Mouse (Mus musculus) testis, adult 2 months (tissue): Measurements from ENCODE around the gene Rasa3. TPM values are rescaled to one million over a fixed set of nuclear protein-coding genes. Genes with fewer than 3 reads are reported as not detected.

Source experiments
- H3K27ac ChIP-seq: fragments of 200-500 bp; 2 replicates; pipeline ENCODE4 v1.5.1; 2012; ENCODE audit warnings: low read depth, low read length; ENCODE audit not compliant: control insufficient read depth, insufficient read depth
- H3K27me3 ChIP-seq: fragments of 200-500 bp; 2 replicates; pipeline ENCODE4 v1.6.1; 2012; ENCODE audit warnings: mild to moderate bottlenecking, low read length, moderate library complexity; ENCODE audit not compliant: control insufficient read depth, insufficient read depth
- H3K36me3 ChIP-seq: fragments of 200-500 bp; 2 replicates; pipeline ENCODE4 v1.6.1; 2012; ENCODE audit warnings: mild to moderate bottlenecking, low read length; ENCODE audit not compliant: control insufficient read depth, insufficient read depth
- H3K4me1 ChIP-seq: fragments of 200-500 bp; 2 replicates; pipeline ENCODE4 v1.6.1; 2012; ENCODE audit warnings: low read length; ENCODE audit not compliant: control insufficient read depth, insufficient read depth
- H3K4me3 ChIP-seq: fragments of 200-500 bp; 2 replicates; pipeline ENCODE4 v1.5.1; 2012; ENCODE audit warnings: low read depth, mild to moderate bottlenecking, low read length, moderate library complexity, mixed read lengths; ENCODE audit not compliant: control insufficient read depth
- CTCF ChIP-seq: fragments of 200-500 bp; IDR thresholded peaks from 2 replicates; pipeline ENCODE4 v1.5.1; 2012; ENCODE audit warnings: low read depth, mild to moderate bottlenecking, inconsistent platforms, low read length, moderate library complexity; ENCODE audit not compliant: control insufficient read depth, insufficient read depth, insufficient replicate concordance
- POLR2A ChIP-seq: fragments of 200-500 bp; IDR thresholded peaks from 2 replicates; pipeline ENCODE4 v1.6.1; 2012; ENCODE audit warnings: low read depth, mild to moderate bottlenecking, inconsistent platforms, low read length, moderate library complexity; ENCODE audit not compliant: control insufficient read depth
- polyA plus RNA-seq: library from polyadenylated mRNA; depleted of rRNA; stranded (reverse); fragments of >200 nt; gene quantifications from 2 replicates; pipeline ENCODE4 v1.2.3, GENCODE M21; 2012

Gene Rasa3
- polyA plus RNA-seq, 1 experiment = 41.0 TPM

- no peak overlapping the region for H3K27ac ChIP-seq
- TF ChIP-seq POLR2A = no peak
- no peaks in the 10 kb centered on the region; the same call in none of the 2 replicates for H3K4me1 ChIP-seq
- no peaks in the 10 kb centered on the region for H3K36me3 ChIP-seq
- H3K4me3 ChIP-seq = no peak overlapping the region
- no peaks in the 10 kb centered on the region for H3K27me3 ChIP-seq
Observed at GRCm38 (mm10) chr8:13650541-13651191, 26.7 kb downstream of the Rasa3 start.

DNA sequence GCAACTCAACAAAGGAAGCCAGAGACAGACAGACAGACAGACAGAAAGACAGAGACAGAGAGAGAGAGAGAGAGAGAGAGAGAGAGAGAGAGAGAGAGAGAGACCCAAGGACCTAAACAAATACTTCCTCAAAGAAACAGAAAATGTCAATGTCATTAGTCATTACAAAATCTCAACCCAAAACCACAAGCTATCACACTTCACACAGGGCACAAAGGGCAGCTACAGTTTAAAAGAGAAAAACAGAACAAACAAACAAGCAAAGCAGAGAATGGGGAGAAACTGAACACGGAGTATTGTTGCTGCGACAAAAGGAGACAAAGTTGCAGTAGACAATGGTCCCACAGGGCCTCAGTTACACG, 28.3 kb downstream of the Rasa3 start:
- no peak for TF ChIP-seq POLR2A
- no peak for TF ChIP-seq CTCF
- Histone ChIP-seq H3K4me3 (no peak overlapping the region), H3K27ac (peak overlapping the region; percentile 27; the same call in 1 of the 2 replicates), H3K36me3 (no peaks in the 10 kb centered on the region), H3K27me3 (no peaks in the 10 kb centered on the region), H3K4me1 (no peaks in the 10 kb centered on the region; the same call in none of the 2 replicates)

DNA sequence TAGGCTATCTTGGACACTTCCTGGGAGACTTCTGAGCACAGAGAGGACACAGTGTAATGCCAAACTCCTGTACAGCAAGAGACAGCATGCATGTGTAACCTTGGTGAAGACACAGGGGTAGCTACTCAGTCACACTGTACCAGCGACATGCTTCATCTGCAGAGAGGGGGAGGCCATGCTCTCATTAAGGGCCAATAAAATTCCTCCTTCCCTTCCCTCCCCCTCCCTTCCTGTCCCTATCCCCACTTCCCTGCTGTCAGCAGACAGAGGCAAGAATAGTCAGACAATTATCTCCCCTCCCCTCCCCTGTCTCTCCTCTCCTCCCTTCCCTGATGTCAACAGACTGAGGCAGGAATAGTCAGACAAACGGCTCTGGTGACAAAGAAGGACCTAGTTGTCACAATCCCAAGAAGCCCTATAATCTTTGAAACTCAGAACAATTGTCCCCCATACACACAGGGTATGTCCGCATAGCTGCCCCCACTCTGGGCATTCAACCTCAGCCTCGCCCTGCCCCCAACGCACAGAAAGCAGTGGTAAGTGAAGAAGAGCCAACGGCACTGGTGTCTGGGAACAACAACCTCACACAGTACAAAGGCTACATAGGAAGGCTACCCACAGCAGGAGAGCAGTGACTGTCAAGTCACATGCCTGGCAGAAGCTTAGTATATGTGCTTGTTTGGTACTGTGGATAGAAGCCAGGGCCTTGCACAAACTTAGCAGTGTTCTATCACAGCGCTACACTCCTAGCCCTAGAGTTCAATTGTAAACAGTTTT, 28.8 kb downstream of the Rasa3 start:
- no peaks in the 10 kb centered on the region for H3K27me3 ChIP-seq
- TF ChIP-seq POLR2A (no peak), CTCF (no peak)
- peak overlapping the region; percentile 27; the same call in 1 of the 2 replicates for H3K27ac ChIP-seq
- H3K4me3 ChIP-seq = no peak overlapping the region
- H3K4me1 ChIP-seq = no peaks in the 10 kb centered on the region; the same call in none of the 2 replicates
- H3K36me3 ChIP-seq = no peaks in the 10 kb centered on the region

DNA sequence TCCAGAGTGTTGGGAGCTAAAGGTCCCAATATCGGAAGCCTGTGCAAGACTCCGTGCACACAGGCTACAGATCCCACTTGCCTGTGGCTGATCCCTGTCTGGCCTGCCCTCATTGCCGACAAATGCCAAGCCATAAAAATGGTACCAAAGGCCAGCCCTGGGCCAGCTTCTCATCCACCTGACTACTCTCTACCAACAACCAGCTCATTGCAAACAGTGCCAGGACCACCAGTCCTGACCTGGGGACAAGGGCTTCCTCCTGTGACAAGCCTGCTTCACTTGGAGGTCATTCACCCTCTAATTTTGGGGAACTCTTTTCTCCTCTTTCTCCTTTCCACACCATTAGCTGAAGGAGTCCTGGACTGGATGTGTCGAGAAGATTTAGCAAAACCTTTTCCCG, 29.8 kb downstream of the Rasa3 start:
- Histone ChIP-seq H3K27ac (no peak overlapping the region; the same call in 1 of the 2 replicates), H3K36me3 (no peaks in the 10 kb centered on the region), H3K27me3 (no peaks in the 10 kb centered on the region), H3K4me3 (no peak overlapping the region), H3K4me1 (no peaks in the 10 kb centered on the region; the same call in none of the 2 replicates)
- no peak for TF ChIP-seq POLR2A
- TF ChIP-seq CTCF = no peak

GRCm38 (mm10) chr8:13644932-13645676, 32.3 kb downstream of the Rasa3 start:
- Histone ChIP-seq H3K27ac (no peak overlapping the region), H3K4me3 (no peak overlapping the region), H3K4me1 (peaks cover 2% of the 10 kb centered on the region), H3K27me3 (no peaks in the 10 kb centered on the region), H3K36me3 (no peaks in the 10 kb centered on the region)
- TF ChIP-seq POLR2A (no peak), CTCF (no peak)

- no peak for TF ChIP-seq POLR2A
- TF ChIP-seq CTCF = no peak
- peaks cover 2% of the 10 kb centered on the region for H3K4me1 ChIP-seq
- no peaks in the 10 kb centered on the region for H3K36me3 ChIP-seq
- H3K4me3 ChIP-seq = no peak overlapping the region
- no peak overlapping the region for H3K27ac ChIP-seq
- H3K27me3 ChIP-seq = no peaks in the 10 kb centered on the region
Observed at GRCm38 (mm10) chr8:13644155-13644554, 33.2 kb downstream of the Rasa3 start.

DNA sequence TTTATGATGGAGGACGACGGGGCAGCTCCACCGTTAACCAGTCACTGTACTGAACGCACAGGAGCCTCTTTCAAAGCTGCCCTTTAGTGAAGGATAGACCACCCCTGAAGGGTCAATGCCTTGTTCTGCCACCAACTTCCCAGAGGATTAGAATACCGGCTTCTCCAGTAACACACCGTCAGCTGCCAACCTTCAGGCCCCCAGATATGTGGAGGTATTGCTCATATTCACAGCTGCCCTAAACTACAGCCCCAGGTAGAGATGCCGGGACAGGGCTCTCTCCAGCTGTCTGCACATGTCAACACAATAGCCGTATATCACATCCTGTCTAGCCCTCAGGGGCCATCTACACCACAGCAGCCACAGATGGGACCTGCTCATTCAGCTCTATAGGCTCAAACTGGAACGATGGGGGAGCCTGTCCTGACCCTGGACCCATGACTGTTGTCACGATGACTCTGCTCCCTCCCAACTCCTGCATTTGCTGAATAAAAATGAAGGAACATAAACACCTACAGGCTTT, 34.7 kb downstream of the Rasa3 start:
- H3K4me3 ChIP-seq = no peak overlapping the region
- no peaks in the 10 kb centered on the region for H3K27me3 ChIP-seq
- no peak for TF ChIP-seq CTCF
- no peak for TF ChIP-seq POLR2A
- no peak overlapping the region for H3K27ac ChIP-seq
- H3K36me3 ChIP-seq = no peaks in the 10 kb centered on the region
- peaks cover 2% of the 10 kb centered on the region; the same call in 1 of the 2 replicates for H3K4me1 ChIP-seq
